Mouse (Mus musculus): Measurements from ENCODE around the gene Smc5. TPM values are rescaled to one million over a fixed set of nuclear protein-coding genes. Genes with fewer than 3 reads are reported as not detected.

The Smc5 gene
- polyA plus RNA-seq, 1 experiment from 2014 or later: 28.4 TPM

GRCm38 (mm10) chr19:23274054-23274724 lies 492 bp upstream of the Smc5 start:
- Histone ChIP-seq H3K36me3 (replicated peaks) (no peaks in the 10 kb centered on the region), H3K4me2 (peak overlapping the region; percentile 60), H3K9me3 (no peaks in the 10 kb centered on the region), H3K4me3 (peak overlapping the region; percentile 85), H3K27ac (peak overlapping the region; percentile 67), H3K9ac (peak overlapping the region; percentile 72; the same call in 1 of the 2 replicates), H3K27me3 (replicated peaks) (no peaks in the 10 kb centered on the region), H3K4me1 (peaks cover 10% of the 10 kb centered on the region)
- ATAC-seq (replicated peaks): peak; percentile 58
- WGBS: 57% methylated on average over 4 of the region's 4 CpGs

GRCm38 (mm10) chr19:23256771-23257170 lies 16.9 kb downstream of the Smc5 start:
- no peak overlapping the region for H3K27ac ChIP-seq
- H3K4me3 ChIP-seq: no peak overlapping the region
- no peak for ATAC-seq (replicated peaks)
- 90% methylated on average over 9 of the region's 9 CpGs for WGBS
- H3K36me3 ChIP-seq (replicated peaks): peaks cover 21% of the 10 kb centered on the region
- no peaks in the 10 kb centered on the region for H3K4me1 ChIP-seq
- no peaks in the 10 kb centered on the region for H3K27me3 ChIP-seq (replicated peaks)
- H3K9ac ChIP-seq: no peak overlapping the region
- H3K4me2 ChIP-seq: no peak overlapping the region
- H3K9me3 ChIP-seq: no peaks in the 10 kb centered on the region

- Histone ChIP-seq H3K27me3 (replicated peaks) (no peaks in the 10 kb centered on the region), H3K9me3 (no peaks in the 10 kb centered on the region), H3K4me1 (no peaks in the 10 kb centered on the region), H3K4me2 (no peak overlapping the region), H3K9ac (no peak overlapping the region), H3K27ac (no peak overlapping the region), H3K4me3 (no peak overlapping the region), H3K36me3 (replicated peaks) (no peaks in the 10 kb centered on the region; the same call in none of the 2 replicates)
- no peak for ATAC-seq (replicated peaks)
- 91% methylated on average over 2 of the region's 2 CpGs for whole genome bisulfite sequencing
Observed at GRCm38 (mm10) chr19:23246473-23246872, 27.2 kb downstream of the Smc5 start.

DNA sequence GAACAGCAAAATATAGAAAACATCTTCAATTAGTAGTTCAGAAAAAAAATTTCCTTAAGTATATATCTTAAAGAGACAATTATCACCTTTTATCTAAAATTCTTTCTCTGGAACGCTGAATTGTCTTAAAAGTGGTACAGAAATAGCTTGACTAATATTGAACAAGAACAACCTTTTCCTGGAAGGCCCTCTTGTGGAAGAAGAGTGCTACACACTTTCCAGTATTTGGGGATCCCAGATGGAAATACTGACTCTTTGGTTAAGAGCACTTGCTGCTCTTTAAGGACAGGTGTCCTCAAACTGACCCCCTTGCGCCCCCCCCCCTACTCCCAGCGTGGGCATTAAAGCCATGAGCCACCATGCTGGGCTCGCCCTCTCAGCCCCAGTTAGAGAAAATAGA lies 48.6 kb downstream of the Smc5 start:
- ATAC-seq (replicated peaks): no peak
- Histone ChIP-seq H3K4me3 (no peak overlapping the region), H3K4me2 (no peak overlapping the region), H3K27ac (no peak overlapping the region), H3K9ac (no peak overlapping the region), H3K4me1 (no peaks in the 10 kb centered on the region), H3K27me3 (replicated peaks) (no peaks in the 10 kb centered on the region), H3K9me3 (no peaks in the 10 kb centered on the region), H3K36me3 (replicated peaks) (0 out of 2 replicates have a peak, but pooled peaks cover 14% of the 10 kb centered on the region)
- WGBS: 57% methylated on average over 4 of the region's 4 CpGs

DNA sequence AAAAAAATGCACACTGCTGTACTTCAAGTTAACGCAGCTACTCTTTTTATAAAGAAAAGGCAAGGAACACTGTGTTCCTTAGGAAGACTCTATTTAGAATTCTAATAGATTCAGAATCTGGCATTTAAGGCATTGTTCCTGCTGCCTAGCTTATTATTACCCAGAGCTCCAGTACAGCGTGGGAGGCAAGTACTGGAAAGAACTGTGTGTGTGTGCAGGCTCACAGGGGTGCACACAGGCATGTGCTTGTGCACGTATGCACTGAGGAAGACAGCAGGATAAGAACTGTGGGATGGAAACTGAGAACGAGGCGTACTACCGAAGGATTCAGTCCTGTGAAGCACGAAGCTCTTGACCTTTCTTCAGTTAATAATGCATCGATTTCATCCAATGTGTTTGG lies 59.4 kb downstream of the Smc5 start:
- ATAC-seq (replicated peaks): no peak
- Histone ChIP-seq H3K4me3 (no peak overlapping the region), H3K4me1 (no peaks in the 10 kb centered on the region), H3K9ac (no peak overlapping the region), H3K27ac (no peak overlapping the region), H3K4me2 (no peak overlapping the region), H3K9me3 (no peaks in the 10 kb centered on the region), H3K27me3 (replicated peaks) (no peaks in the 10 kb centered on the region), H3K36me3 (replicated peaks) (peaks cover 10% of the 10 kb centered on the region; the same call in 1 of the 2 replicates)
- 59% methylated on average over 8 of the region's 8 CpGs for WGBS

GRCm38 (mm10) chr19:23211325-23211724 lies 62.4 kb downstream of the Smc5 start:
- H3K36me3 ChIP-seq (replicated peaks): peaks cover 10% of the 10 kb centered on the region; the same call in 1 of the 2 replicates
- WGBS: 93% methylated on average over 6 of the region's 6 CpGs
- ATAC-seq (replicated peaks): no peak
- no peaks in the 10 kb centered on the region for H3K4me1 ChIP-seq
- no peak overlapping the region for H3K4me3 ChIP-seq
- no peaks in the 10 kb centered on the region for H3K27me3 ChIP-seq (replicated peaks)
- H3K9ac ChIP-seq: no peak overlapping the region
- no peaks in the 10 kb centered on the region for H3K9me3 ChIP-seq
- no peak overlapping the region for H3K4me2 ChIP-seq
- H3K27ac ChIP-seq: no peak overlapping the region

DNA sequence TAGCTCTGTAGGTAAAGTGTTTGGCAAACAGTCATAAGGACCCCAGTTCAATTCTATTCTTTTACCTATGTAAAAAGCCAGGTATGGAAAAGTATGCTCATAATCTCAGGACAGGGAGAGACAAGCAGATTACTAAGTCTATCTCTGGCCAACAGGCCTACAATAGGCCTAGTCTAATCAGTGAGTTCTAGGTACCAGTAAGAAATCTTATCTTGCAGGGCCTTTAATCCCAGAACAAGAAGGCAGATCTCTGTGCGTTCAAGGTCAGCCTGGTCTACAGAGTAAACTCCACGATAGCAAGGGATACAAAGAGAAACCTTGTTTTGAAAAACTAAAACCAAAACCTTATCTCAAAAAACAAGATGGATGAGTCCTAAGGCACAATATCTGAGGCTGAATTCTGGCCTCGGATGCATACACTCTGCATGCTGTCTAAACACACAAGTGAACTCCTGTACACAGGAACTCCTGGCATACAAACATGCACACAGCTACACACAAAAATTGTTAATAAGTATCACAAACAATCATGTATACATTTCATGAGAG lies 70.1 kb downstream of the Smc5 start:
- Histone ChIP-seq H3K4me2 (no peak overlapping the region), H3K27ac (no peak overlapping the region), H3K36me3 (replicated peaks) (peaks cover 18% of the 10 kb centered on the region), H3K4me1 (no peaks in the 10 kb centered on the region), H3K4me3 (no peak overlapping the region), H3K27me3 (replicated peaks) (no peaks in the 10 kb centered on the region), H3K9me3 (no peaks in the 10 kb centered on the region), H3K9ac (no peak overlapping the region)
- 92% methylated on average over 3 of the region's 3 CpGs for WGBS
- ATAC-seq (replicated peaks): no peak

- no peaks in the 10 kb centered on the region for H3K27me3 ChIP-seq (replicated peaks)
- no peak for ATAC-seq (replicated peaks)
- no peak overlapping the region for H3K4me3 ChIP-seq
- H3K9ac ChIP-seq: no peak overlapping the region
- peaks cover 18% of the 10 kb centered on the region for H3K36me3 ChIP-seq (replicated peaks)
- no peaks in the 10 kb centered on the region for H3K4me1 ChIP-seq
- no peak overlapping the region for H3K4me2 ChIP-seq
- H3K9me3 ChIP-seq: no peaks in the 10 kb centered on the region
- H3K27ac ChIP-seq: no peak overlapping the region
- WGBS: 93% methylated on average over 5 of the region's 5 CpGs
Observed at GRCm38 (mm10) chr19:23202106-23202505, 71.6 kb downstream of the Smc5 start.

- no peaks in the 10 kb centered on the region for H3K9me3 ChIP-seq
- 80% methylated on average over 3 of the region's 3 CpGs for WGBS
- no peak overlapping the region for H3K9ac ChIP-seq
- H3K4me2 ChIP-seq: no peak overlapping the region
- 0 out of 2 replicates have a peak, but pooled peaks cover 2% of the 10 kb centered on the region for H3K36me3 ChIP-seq (replicated peaks)
- no peaks in the 10 kb centered on the region for H3K27me3 ChIP-seq (replicated peaks)
- no peak overlapping the region for H3K4me3 ChIP-seq
- no peak for ATAC-seq (replicated peaks)
- no peak overlapping the region for H3K27ac ChIP-seq
- H3K4me1 ChIP-seq: no peaks in the 10 kb centered on the region
Observed at GRCm38 (mm10) chr19:23193076-23193475, 80.6 kb downstream of the Smc5 start.

DNA sequence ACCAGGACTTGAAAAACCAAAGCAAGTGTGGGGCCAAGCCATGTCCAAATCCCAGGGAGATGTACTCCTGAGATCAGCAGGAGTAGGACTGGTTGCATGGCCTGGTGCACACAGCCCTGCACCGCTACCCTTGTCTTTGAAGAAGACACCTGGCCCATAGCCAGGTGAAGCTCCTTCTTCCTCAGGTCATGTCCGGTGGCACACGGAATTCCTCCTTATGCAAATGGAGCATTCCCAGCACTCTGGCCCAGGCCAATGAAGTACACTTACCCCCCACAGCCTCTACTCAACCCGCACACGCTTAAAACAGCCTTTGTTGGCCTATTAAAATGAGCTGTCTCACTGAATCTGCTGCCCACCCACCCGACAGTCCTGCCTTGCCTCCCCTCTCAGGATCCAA lies 82.2 kb downstream of the Smc5 start:
- H3K4me2 ChIP-seq: no peak overlapping the region
- H3K9me3 ChIP-seq: no peaks in the 10 kb centered on the region
- no peaks in the 10 kb centered on the region for H3K27me3 ChIP-seq (replicated peaks)
- no peaks in the 10 kb centered on the region for H3K4me1 ChIP-seq
- no peak for ATAC-seq (replicated peaks)
- WGBS: 92% methylated on average over 6 of the region's 6 CpGs
- H3K4me3 ChIP-seq: no peak overlapping the region
- no peak overlapping the region for H3K9ac ChIP-seq
- H3K36me3 ChIP-seq (replicated peaks): 0 out of 2 replicates have a peak, but pooled peaks cover 2% of the 10 kb centered on the region
- H3K27ac ChIP-seq: no peak overlapping the region

GRCm38 (mm10) chr19:23189744-23190143 lies 84.0 kb downstream of the Smc5 start:
- Histone ChIP-seq H3K4me1 (no peaks in the 10 kb centered on the region), H3K27me3 (replicated peaks) (no peaks in the 10 kb centered on the region), H3K36me3 (replicated peaks) (no peaks in the 10 kb centered on the region), H3K4me3 (no peak overlapping the region), H3K9me3 (no peaks in the 10 kb centered on the region), H3K9ac (no peak overlapping the region), H3K27ac (no peak overlapping the region), H3K4me2 (no peak overlapping the region)
- WGBS: 93% methylated on average over 1 of the region's 1 CpGs
- ATAC-seq (replicated peaks): no peak

DNA sequence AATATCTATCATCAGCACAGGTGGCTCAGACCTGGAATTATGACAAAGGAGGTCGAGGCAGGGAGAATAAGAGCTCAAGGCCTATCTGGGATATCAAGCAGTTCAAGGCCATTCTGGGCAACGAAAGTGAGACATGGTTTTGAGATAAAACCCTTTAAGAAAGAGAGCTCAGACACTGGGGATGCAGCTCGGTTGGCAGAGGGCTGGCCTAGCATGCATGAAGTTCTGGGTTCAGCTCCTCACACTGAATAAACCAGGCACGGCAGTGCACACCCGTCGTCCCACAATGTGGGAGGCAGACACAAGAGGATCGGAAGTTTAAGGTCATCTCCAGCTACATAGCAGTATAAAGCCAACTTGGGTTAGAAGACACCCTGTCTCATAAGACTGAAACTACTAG lies 84.7 kb downstream of the Smc5 start:
- H3K9ac ChIP-seq: no peak overlapping the region
- no peaks in the 10 kb centered on the region for H3K9me3 ChIP-seq
- H3K4me3 ChIP-seq: no peak overlapping the region
- H3K27me3 ChIP-seq (replicated peaks): no peaks in the 10 kb centered on the region
- H3K36me3 ChIP-seq (replicated peaks): no peaks in the 10 kb centered on the region
- no peak overlapping the region for H3K4me2 ChIP-seq
- ATAC-seq (replicated peaks): no peak
- no peaks in the 10 kb centered on the region for H3K4me1 ChIP-seq
- WGBS: 96% methylated on average over 7 of the region's 7 CpGs
- no peak overlapping the region for H3K27ac ChIP-seq

- 74% methylated on average over 6 of the region's 6 CpGs for WGBS
Observed at GRCm38 (mm10) chr19:23187732-23188131, 86.0 kb downstream of the Smc5 start.

More at GRCm38 (mm10) chr19:23187732-23188131, 86.0 kb downstream of the Smc5 start:
- H3K4me2 ChIP-seq: no peak overlapping the region
- H3K4me1 ChIP-seq: no peaks in the 10 kb centered on the region
- no peak overlapping the region for H3K27ac ChIP-seq
- no peak overlapping the region for H3K4me3 ChIP-seq
- ATAC-seq (replicated peaks): no peak
- H3K27me3 ChIP-seq (replicated peaks): no peaks in the 10 kb centered on the region
- no peaks in the 10 kb centered on the region for H3K36me3 ChIP-seq (replicated peaks)
- no peak overlapping the region for H3K9ac ChIP-seq
- H3K9me3 ChIP-seq: no peaks in the 10 kb centered on the region
